19 mouse cellular contexts compared by ENCODE assay signal in genomic region chr3:152006747-152007146, GRCm38 (mm10).
A peak's percentile ranks its signal among the peaks of the same experiment; 100 is the strongest.
DNase-seq lines count a peak whose midpoint lies in the region; ATAC-seq and TF ChIP-seq lines count a peak whose summit lies in the region.
"Had no signal": no experiment of that assay in that cellular context is flagged by ENCODE, and none has a peak within 500 bp of the region (broad histone marks: within the 10 kb centered on the region; RNA-seq: fewer than 3 reads in every experiment).

No protein-coding gene starts in this region.

- no peak overlapping the region for H3K9ac ChIP-seq in lung, embryonic 14.5 days
- no peak overlapping the region for H3K9ac ChIP-seq in lung, embryonic 16.5 days (ENCODE audit: low read length)
- H3K9ac ChIP-seq: embryonic facial prominence, embryonic 12.5 days; forebrain, embryonic 13.5 days; forebrain, embryonic 15.5 days had no signal

- no peak overlapping the region for H3K4me2 ChIP-seq in lung, embryonic 14.5 days
- H3K4me2 ChIP-seq in lung, embryonic 16.5 days (ENCODE audit: low read depth, low read length), result no peak overlapping the region
- H3K4me2 ChIP-seq: embryonic facial prominence, embryonic 12.5 days; forebrain, embryonic 13.5 days; forebrain, embryonic 15.5 days had no signal

- no peak overlapping the region for H3K27ac ChIP-seq in lung, embryonic 14.5 days (ENCODE audit: low read depth)
- no peak overlapping the region for H3K27ac ChIP-seq in lung, embryonic 16.5 days (ENCODE audit: low read length)
- H3K27ac ChIP-seq: embryonic facial prominence, embryonic 10.5 days; embryonic facial prominence, embryonic 12.5 days; forebrain, embryonic 13.5 days; forebrain, embryonic 15.5 days had no signal

- H3K4me1 ChIP-seq in lung, embryonic 14.5 days (ENCODE audit: insufficient read depth), result no peaks in the 10 kb centered on the region
- no peaks in the 10 kb centered on the region; the same call in 1 of the 2 replicates for H3K4me1 ChIP-seq in lung, adult 2 months (ENCODE audit: control insufficient read depth, insufficient read depth, low read length)
- H3K4me1 ChIP-seq in lung, embryonic 16.5 days (replicated peaks; ENCODE audit: control insufficient read depth, insufficient read depth, low read length), result no peaks in the 10 kb centered on the region
- H3K4me1 ChIP-seq: embryonic facial prominence, embryonic 12.5 days; forebrain, embryonic 13.5 days; forebrain, embryonic 15.5 days had no signal

- no peaks in the 10 kb centered on the region for H3K27me3 ChIP-seq in lung, embryonic 14.5 days (ENCODE audit: insufficient read depth, low read length)
- no peaks in the 10 kb centered on the region for H3K27me3 ChIP-seq in lung, embryonic 16.5 days (ENCODE audit: control insufficient read depth, insufficient read depth, low read depth, low read length)
- H3K27me3 ChIP-seq: embryonic facial prominence, embryonic 12.5 days; forebrain, embryonic 13.5 days; forebrain, embryonic 15.5 days had no signal

- H3K9me3 ChIP-seq in lung, embryonic 14.5 days (ENCODE audit: low read depth, low read length), result no peaks in the 10 kb centered on the region
- no peaks in the 10 kb centered on the region for H3K9me3 ChIP-seq in lung, embryonic 16.5 days (ENCODE audit: control insufficient read depth, low read length)
- H3K9me3 ChIP-seq: embryonic facial prominence, embryonic 10.5 days; embryonic facial prominence, embryonic 12.5 days; forebrain, embryonic 13.5 days; forebrain, embryonic 15.5 days had no signal

- H3K4me3 ChIP-seq in lung, embryonic 14.5 days (ENCODE audit: low read depth, low read length), result no peak overlapping the region
- no peak overlapping the region for H3K4me3 ChIP-seq in lung, adult 2 months (replicated peaks; ENCODE audit: extremely low read depth, low read depth, low read length)
- H3K4me3 ChIP-seq in lung, embryonic 16.5 days (ENCODE audit: low read length), result no peak overlapping the region
- H3K4me3 ChIP-seq: embryonic facial prominence, embryonic 10.5 days; embryonic facial prominence, embryonic 12.5 days; forebrain, embryonic 13.5 days; forebrain, embryonic 15.5 days had no signal

- peak; percentile 67 for DNase-seq in lung, embryonic 14.5 days
- DNase-seq in lung, adult 2 months, result no peak
- no peak for DNase-seq in lung, postnatal 14 days
- peak; percentile 35 for DNase-seq in lung, postnatal 10 days
- peak; percentile 21 for DNase-seq in lung, postnatal 36 days
- DNase-seq in cerebellum, adult 18-20 months, result no peak
- DNase-seq: adrenal gland, adult 2 months; adrenal gland, postnatal 10 days; adrenal gland, postnatal 25 days; cerebellum, adult 11 months; cerebellum, adult 2 months; cerebellum, adult 9-10 months; cerebellum, postnatal 10 days; cerebellum, postnatal 25 days had no signal

- 43% methylated on average over 4 of the region's 4 CpGs for WGBS in lung, embryonic 14.5 days
- 60% methylated on average over 4 of the region's 4 CpGs for WGBS in lung, adult 2 months
- WGBS in lung, embryonic 16.5 days, result 39% methylated on average over 4 of the region's 4 CpGs

- H3K36me3 ChIP-seq in lung, embryonic 14.5 days (ENCODE audit: insufficient read depth), result no peaks in the 10 kb centered on the region
- H3K36me3 ChIP-seq in lung, embryonic 16.5 days (ENCODE audit: control insufficient read depth, insufficient read depth, low read length), result no peaks in the 10 kb centered on the region
- H3K36me3 ChIP-seq: embryonic facial prominence, embryonic 10.5 days; embryonic facial prominence, embryonic 12.5 days; forebrain, embryonic 15.5 days had no signal

- no peak for TF ChIP-seq CTCF in lung, embryonic 14.5 days (IDR thresholded peaks at IDR 0.05; ENCODE audit: low read depth)
- TF ChIP-seq CTCF in lung, adult 2 months (IDR thresholded peaks at IDR 0.05; ENCODE audit: insufficient read depth, low read length), result no peak

- TF ChIP-seq POLR2A in lung, adult 2 months (IDR thresholded peaks at IDR 0.05; ENCODE audit: borderline replicate concordance, extremely low read depth, low read depth, low read length), result no peak

- peak; percentile 75; the same call in 1 of the 2 replicates for ATAC-seq in lung, embryonic 14.5 days (ENCODE audit: insufficient read depth)
- ATAC-seq in lung, embryonic 16.5 days (ENCODE audit: low read depth), result peak; percentile 75
- ATAC-seq: forebrain, embryonic 13.5 days; forebrain, embryonic 15.5 days had no signal

Comparison
In these comparisons a context has a peak if more than half of its experiments do, and no peak if none do; other contexts are left out.
1. DNase-seq: peak in lung, embryonic 14.5 days (single experiment), lung, postnatal 10 days (single experiment) and lung, postnatal 36 days (single experiment); none in lung, adult 2 months (single experiment), lung, postnatal 14 days (single experiment) and cerebellum, adult 18-20 months (0 of 2).